Mouse (Mus musculus) forebrain, postnatal 0 days (tissue): ENCODE measurements around the gene Sys1. TPM values are rescaled to one million over a fixed set of nuclear protein-coding genes. Genes with fewer than 3 reads are reported as not detected.

Experiments
- ATAC-seq: fragments of 200-750 bp; cut with Nextera tagmentation; 2 replicates; pipeline ENCODE4 v1.8.0; 2017; ENCODE audit warnings: mild to moderate bottlenecking, moderate library complexity
- DNase-seq: peaks from one replicate; pipeline ENCODE4 v3.0.0-alpha.2; 2015
- H3K27ac ChIP-seq: fragments of 300-500 bp; sonication (generic); 2 replicates; pipeline ENCODE4 v1.5.1; 2014; ENCODE audit warnings: low read depth, mild to moderate bottlenecking, antibody characterized with exemption, low read length, moderate library complexity, mixed read lengths
- H3K27me3 ChIP-seq: fragments of 300-500 bp; sonication (generic); 2 replicates; pipeline ENCODE4 v1.6.1; 2014; ENCODE audit warnings: mild to moderate bottlenecking, low read length, mixed read lengths; ENCODE audit not compliant: insufficient read depth
- H3K36me3 ChIP-seq: fragments of 300-500 bp; sonication (generic); 2 replicates; pipeline ENCODE4 v1.6.1; 2014; ENCODE audit warnings: mild to moderate bottlenecking, moderate library complexity; ENCODE audit not compliant: insufficient read depth
- H3K4me1 ChIP-seq: fragments of 300-500 bp; sonication (generic); 2 replicates; pipeline ENCODE4 v1.6.1; 2014; ENCODE audit warnings: antibody characterized with exemption; ENCODE audit not compliant: insufficient read depth
- H3K4me2 ChIP-seq: fragments of 300-500 bp; sonication (generic); 2 replicates; pipeline ENCODE4 v1.6.1; 2014; ENCODE audit warnings: low read depth, mild to moderate bottlenecking, moderate library complexity
- H3K4me3 ChIP-seq: fragments of 300-500 bp; sonication (generic); 2 replicates; pipeline ENCODE4 v1.5.1; 2014; ENCODE audit warnings: low read depth, low read length, mixed read lengths
- H3K9ac ChIP-seq: fragments of 300-500 bp; sonication (generic); 2 replicates; pipeline ENCODE4 v1.6.1; 2014; ENCODE audit warnings: mild to moderate bottlenecking
- H3K9me3 ChIP-seq: fragments of 300-500 bp; sonication (generic); 2 replicates; pipeline ENCODE4 v1.6.1; 2016; ENCODE audit warnings: low read length
- CTCF ChIP-seq: sonication (generic); IDR thresholded peaks from 2 replicates; pipeline ENCODE4 v1.5.1; 2016; ENCODE audit warnings: antibody characterized with exemption, control low read depth, low read depth
- WGBS: fragments of 180-500 bp; shearing (Covaris S2); extraction: QIAGEN DNeasy Blood & Tissue Kit; methylation state at CpG from one replicate; pipeline ENCODE4 v1.1.7; 2014; 5-methylcytosine and 5-hydroxymethylcytosine counted together
- polyA plus RNA-seq: library from polyadenylated mRNA; unstranded; fragments of >200 nt; fragmentation: Nextera tagmentation; extraction: Ambion mirVana; gene quantifications from 2 replicates; pipeline ENCODE4 v1.2.1, GENCODE M21; 2015
- total RNA-seq: library from RNA; depleted of rRNA; stranded (reverse); fragments of >200 nt; gene quantifications from 2 replicates; pipeline ENCODE4 v1.2.3, GENCODE M21; 2014

Gene Sys1
- total and polyA plus RNA-seq, 2 experiments from 2014 or later, result 105 to 167 TPM

- no peak for DNase-seq
- WGBS, result 84% methylated on average over 14 of the region's 14 CpGs
- Histone ChIP-seq H3K27ac (no peak overlapping the region), H3K9ac (no peak overlapping the region), H3K4me2 (no peak overlapping the region), H3K4me1 (no peaks in the 10 kb centered on the region), H3K36me3 (no peaks in the 10 kb centered on the region), H3K4me3 (no peak overlapping the region), H3K9me3 (no peaks in the 10 kb centered on the region), H3K27me3 (no peaks in the 10 kb centered on the region)
- ATAC-seq, result no peak
- TF ChIP-seq CTCF, result no peak
Observed at GRCm38 (mm10) chr2:164453047-164453757, 3.6 kb upstream of the Sys1 start.

GRCm38 (mm10) chr2:164453887-164454500 is 2.8 kb upstream of the Sys1 start:
- WGBS, result 76% methylated on average over 7 of the region's 7 CpGs
- TF ChIP-seq CTCF, result no peak
- ATAC-seq (no peak), DNase-seq (no peak)
- H3K4me3 ChIP-seq, result no peak overlapping the region
- H3K4me1 ChIP-seq, result no peaks in the 10 kb centered on the region
- no peak overlapping the region for H3K4me2 ChIP-seq
- H3K27me3 ChIP-seq, result no peaks in the 10 kb centered on the region
- H3K36me3 ChIP-seq, result no peaks in the 10 kb centered on the region
- H3K9ac ChIP-seq, result no peak overlapping the region
- H3K27ac ChIP-seq, result no peak overlapping the region
- no peaks in the 10 kb centered on the region for H3K9me3 ChIP-seq

- no peak for DNase-seq
- no peaks in the 10 kb centered on the region for H3K36me3 ChIP-seq
- no peak overlapping the region for H3K9ac ChIP-seq
- H3K27ac ChIP-seq, result no peak overlapping the region
- no peaks in the 10 kb centered on the region for H3K4me1 ChIP-seq
- no peak overlapping the region for H3K4me3 ChIP-seq
- TF ChIP-seq CTCF, result no peak
- no peak overlapping the region for H3K4me2 ChIP-seq
- 70% methylated on average over 10 of the region's 10 CpGs for whole genome bisulfite sequencing
- no peak for ATAC-seq
- no peaks in the 10 kb centered on the region for H3K27me3 ChIP-seq
- H3K9me3 ChIP-seq, result no peaks in the 10 kb centered on the region
Observed at GRCm38 (mm10) chr2:164454846-164455245, 1.9 kb upstream of the Sys1 start.

GRCm38 (mm10) chr2:164455421-164456190 is 1.2 kb upstream of the Sys1 start:
- no peaks in the 10 kb centered on the region for H3K36me3 ChIP-seq
- no peak overlapping the region for H3K27ac ChIP-seq
- H3K9ac ChIP-seq, result no peak overlapping the region
- no peaks in the 10 kb centered on the region for H3K27me3 ChIP-seq
- no peak overlapping the region for H3K4me3 ChIP-seq
- H3K4me2 ChIP-seq, result no peak overlapping the region
- no peak for DNase-seq
- ATAC-seq, result no peak
- H3K4me1 ChIP-seq, result no peaks in the 10 kb centered on the region
- WGBS, result 74% methylated on average over 6 of the region's 6 CpGs
- TF ChIP-seq CTCF, result no peak
- H3K9me3 ChIP-seq, result no peaks in the 10 kb centered on the region

GRCm38 (mm10) chr2:164456413-164456812 is 351 bp upstream of the Sys1 start:
- H3K9ac ChIP-seq, result peak overlapping the region; percentile 45; the same call in 1 of the 2 replicates
- DNase-seq, result no peak
- ATAC-seq, result no peak
- H3K9me3 ChIP-seq, result no peaks in the 10 kb centered on the region
- no peak overlapping the region for H3K4me3 ChIP-seq
- peak overlapping the region; percentile 37 for H3K4me2 ChIP-seq
- no peak overlapping the region for H3K27ac ChIP-seq
- no peaks in the 10 kb centered on the region for H3K4me1 ChIP-seq
- WGBS, result 100% methylated on average over 1 of the region's 1 CpGs
- no peaks in the 10 kb centered on the region for H3K36me3 ChIP-seq
- TF ChIP-seq CTCF, result no peak
- no peaks in the 10 kb centered on the region for H3K27me3 ChIP-seq

GRCm38 (mm10) chr2:164457942-164458341 is 1.2 kb downstream of the Sys1 start:
- TF ChIP-seq CTCF, result no peak
- Histone ChIP-seq H3K4me1 (peaks cover 7% of the 10 kb centered on the region), H3K27ac (no peak overlapping the region), H3K4me3 (no peak overlapping the region), H3K27me3 (no peaks in the 10 kb centered on the region), H3K9me3 (no peaks in the 10 kb centered on the region), H3K36me3 (0 out of 2 replicates have a peak, but pooled peaks cover 1% of the 10 kb centered on the region), H3K4me2 (no peak overlapping the region), H3K9ac (no peak overlapping the region)
- DNase-seq (no peak), ATAC-seq (no peak)
- WGBS, result 53% methylated on average over 7 of the region's 7 CpGs

- no peak overlapping the region for H3K4me2 ChIP-seq
- H3K4me1 ChIP-seq, result peaks cover 7% of the 10 kb centered on the region
- H3K27ac ChIP-seq, result no peak overlapping the region
- no peaks in the 10 kb centered on the region for H3K9me3 ChIP-seq
- H3K36me3 ChIP-seq, result peaks cover 5% of the 10 kb centered on the region; the same call in 1 of the 2 replicates
- 87% methylated on average over 8 of the region's 8 CpGs for WGBS
- H3K27me3 ChIP-seq, result no peaks in the 10 kb centered on the region
- no peak overlapping the region for H3K4me3 ChIP-seq
- no peak overlapping the region for H3K9ac ChIP-seq
- ATAC-seq, result no peak
- TF ChIP-seq CTCF, result no peak
- no peak for DNase-seq
Observed at GRCm38 (mm10) chr2:164458535-164458934, 1.8 kb downstream of the Sys1 start.
